Mouse (Mus musculus) ES-Bruce4 (cell line): ENCODE results near the gene Dnmbp.

Experiments
- CTCF ChIP-seq: IDR thresholded peaks from one replicate; pipeline ENCODE4 v1.8.1; 2011; ENCODE audit warnings: low read depth, low read length
- EP300 ChIP-seq: IDR thresholded peaks from 2 replicates; pipeline ENCODE4 v1.6.1; 2011; ENCODE audit warnings: low read depth, low read length; ENCODE audit not compliant: insufficient read depth
- POLR2A ChIP-seq: IDR thresholded peaks from one replicate; pipeline ENCODE4 v1.8.1; 2011; ENCODE audit warnings: low read length; ENCODE audit not compliant: insufficient read depth

GRCm38 (mm10) chr19:43966481-43966880 is 26.5 kb upstream of the Dnmbp start:
- TF ChIP-seq EP300 (no peak), POLR2A (no peak), CTCF (no peak)
